Mouse (Mus musculus) retina, adult 2 months (tissue): Measurements from ENCODE around the gene Sgip1.
A peak's percentile ranks its signal among the peaks of the same experiment; 100 is the strongest.

Experiments used
- DNase-seq: peaks from one replicate; pipeline ENCODE4 v3.0.0-alpha.2; 2012; ENCODE audit warnings: low read depth, low spot score

The Sgip1 gene

DNA sequence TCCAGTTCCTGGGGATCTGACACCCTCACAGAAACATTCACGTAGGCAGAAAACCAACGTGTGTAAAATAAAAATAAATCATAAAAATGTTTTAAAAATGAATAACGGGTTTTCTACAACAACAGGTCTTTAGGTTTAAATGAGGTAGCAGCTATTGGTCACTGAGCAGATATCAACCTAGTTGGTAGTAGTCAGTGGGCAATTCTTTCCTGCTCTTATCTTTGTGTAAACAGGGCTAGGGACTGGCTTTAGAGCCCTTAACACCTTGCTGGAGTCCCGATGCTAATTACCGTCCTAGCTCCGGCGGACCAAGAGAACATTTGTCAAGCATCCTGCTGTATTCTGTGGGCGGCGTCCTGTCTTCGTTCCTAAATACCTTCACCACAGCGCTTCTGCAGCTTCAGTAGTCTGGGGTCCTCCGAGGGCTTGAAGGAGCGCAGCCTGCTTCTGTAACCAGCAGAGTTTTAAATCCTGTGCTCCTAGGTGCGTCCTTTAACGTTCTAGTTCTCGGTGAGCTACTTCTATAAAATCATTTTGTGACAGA is 236.8 kb downstream of the Sgip1 start:
- no peak for DNase-seq

- no peak for DNase-seq
Observed at GRCm38 (mm10) chr4:102978440-102978839, 237.3 kb downstream of the Sgip1 start, which contains the start of gene Tctex1d1. Gene Tctex1d1, plus strand, starts transcription at chr4:102978606.

DNA sequence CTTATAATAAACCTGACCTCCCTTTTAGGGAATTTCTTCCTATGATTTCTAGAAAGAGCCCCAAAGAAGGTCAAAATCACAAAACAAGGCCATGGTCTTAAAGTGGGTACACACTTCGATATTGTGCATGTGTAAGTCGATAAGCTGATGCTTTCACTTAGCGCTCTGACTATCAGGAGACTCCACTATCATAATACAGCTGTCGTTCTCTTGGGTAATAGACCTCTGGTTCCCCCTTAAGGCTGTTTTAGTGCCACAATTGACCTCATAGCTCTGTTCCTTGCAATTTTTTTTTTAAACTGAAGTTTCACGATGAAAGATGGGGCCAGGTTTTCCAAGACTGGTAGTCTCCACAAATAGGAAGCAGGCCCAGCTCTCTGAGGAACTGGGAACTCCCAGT is 238.3 kb downstream of the Sgip1 start:
- DNase-seq, result no peak

GRCm38 (mm10) chr4:102981709-102982108 is 240.6 kb downstream of the Sgip1 start:
- no peak for DNase-seq

- DNase-seq, result no peak
Observed at GRCm38 (mm10) chr4:102986173-102986572, 245.1 kb downstream of the Sgip1 start.

- peak; percentile 39 for DNase-seq
Observed at GRCm38 (mm10) chr4:102986917-102987316, 245.8 kb downstream of the Sgip1 start.

DNA sequence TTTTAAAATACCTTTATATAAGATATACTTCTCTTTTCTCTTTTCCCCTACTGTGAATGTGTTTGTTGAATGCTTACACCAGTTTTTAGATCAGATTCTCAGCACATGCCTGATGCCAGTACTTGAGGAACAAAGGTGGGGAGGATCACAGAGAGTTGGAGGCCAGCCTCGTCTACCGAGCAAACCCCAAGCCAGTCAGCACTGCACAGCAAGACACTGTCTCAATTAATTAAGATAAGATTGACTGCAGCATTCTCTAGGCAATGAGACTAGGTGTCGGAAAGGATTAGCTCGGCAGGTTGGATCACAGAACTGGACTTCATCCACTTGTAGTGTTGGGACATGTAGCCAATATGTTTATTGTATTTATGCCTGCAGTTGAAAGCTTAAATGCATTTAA is 246.2 kb downstream of the Sgip1 start:
- no peak for DNase-seq

DNA sequence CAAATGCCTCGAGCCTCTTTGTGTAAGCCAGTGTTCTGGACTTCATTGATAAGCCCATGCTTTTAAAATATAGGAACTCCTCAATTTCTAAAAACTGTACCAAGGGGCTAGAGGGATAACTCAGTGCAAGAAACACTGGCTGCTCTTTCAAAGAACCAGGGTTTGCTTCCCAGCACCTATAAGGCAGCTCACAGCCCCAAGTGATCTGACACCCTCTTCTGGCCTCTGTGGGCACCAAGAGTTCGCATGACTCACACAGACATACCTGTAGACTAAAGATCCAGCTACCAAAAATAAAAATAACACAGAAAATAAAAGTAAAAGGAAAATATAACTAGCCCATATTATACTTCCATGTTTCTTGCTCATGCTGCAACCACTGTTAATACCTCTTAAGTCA is 246.7 kb downstream of the Sgip1 start:
- no peak for DNase-seq

DNA sequence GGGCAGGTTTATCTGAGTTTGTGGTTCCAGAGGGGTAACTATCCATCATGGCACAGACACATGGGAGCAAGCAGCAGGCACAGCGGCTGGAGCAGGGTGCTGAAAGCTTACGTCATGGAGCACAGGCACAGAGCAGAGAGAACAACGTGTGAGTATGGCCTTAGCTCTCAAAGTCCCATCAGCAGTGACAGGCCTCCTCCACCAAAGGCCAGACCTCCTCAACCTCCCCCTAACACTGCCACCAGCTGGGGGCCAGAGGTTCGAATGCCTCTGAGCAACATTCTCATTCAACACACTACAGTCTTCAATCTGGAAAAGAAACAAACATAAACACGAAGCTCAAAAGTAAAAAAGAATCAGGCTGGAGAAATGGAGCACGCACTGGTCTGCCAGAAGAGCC is 247.4 kb downstream of the Sgip1 start:
- no peak for DNase-seq

GRCm38 (mm10) chr4:102989391-102989790 is 248.3 kb downstream of the Sgip1 start:
- no peak for DNase-seq

DNA sequence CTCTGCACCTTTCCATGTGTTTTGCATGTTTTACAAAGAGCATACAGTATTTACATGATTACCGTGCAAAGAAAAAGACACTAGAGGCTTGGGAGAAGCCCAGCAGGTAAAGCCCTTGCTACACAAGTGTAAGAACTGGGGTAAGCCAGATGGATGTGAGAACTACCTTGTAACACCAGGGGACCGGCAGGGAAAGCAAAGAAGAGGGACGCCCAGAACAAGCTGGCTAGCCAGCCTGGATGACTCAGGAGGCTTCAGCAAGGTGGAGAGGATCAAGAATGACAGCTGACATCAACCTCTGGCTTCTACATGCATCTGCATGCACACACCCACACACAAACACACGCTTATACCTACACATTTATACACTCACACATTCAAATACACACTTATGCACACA is 248.9 kb downstream of the Sgip1 start:
- no peak for DNase-seq

- DNase-seq, result no peak
Observed at GRCm38 (mm10) chr4:102990595-102991340, 249.7 kb downstream of the Sgip1 start.

- no peak for DNase-seq
Observed at GRCm38 (mm10) chr4:102991685-102992084, 250.6 kb downstream of the Sgip1 start.

DNA sequence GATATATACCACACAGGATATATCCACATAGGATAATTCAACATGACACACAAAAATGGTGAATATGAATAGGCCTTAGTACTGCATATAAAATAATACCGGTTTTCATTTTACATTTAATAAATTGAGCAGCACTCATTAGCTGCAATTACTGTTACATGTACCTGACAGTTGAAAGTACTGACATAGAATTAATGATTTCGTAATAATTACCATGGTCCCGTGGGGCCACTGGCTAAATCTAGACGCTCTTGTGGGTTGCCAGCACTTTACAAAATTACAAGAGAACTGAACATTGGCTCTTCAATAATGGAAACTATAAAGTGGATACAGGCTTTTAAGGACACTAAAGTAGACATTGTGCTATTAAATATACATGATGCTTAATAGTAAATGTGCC is 263.6 kb downstream of the Sgip1 start:
- DNase-seq, result no peak

DNA sequence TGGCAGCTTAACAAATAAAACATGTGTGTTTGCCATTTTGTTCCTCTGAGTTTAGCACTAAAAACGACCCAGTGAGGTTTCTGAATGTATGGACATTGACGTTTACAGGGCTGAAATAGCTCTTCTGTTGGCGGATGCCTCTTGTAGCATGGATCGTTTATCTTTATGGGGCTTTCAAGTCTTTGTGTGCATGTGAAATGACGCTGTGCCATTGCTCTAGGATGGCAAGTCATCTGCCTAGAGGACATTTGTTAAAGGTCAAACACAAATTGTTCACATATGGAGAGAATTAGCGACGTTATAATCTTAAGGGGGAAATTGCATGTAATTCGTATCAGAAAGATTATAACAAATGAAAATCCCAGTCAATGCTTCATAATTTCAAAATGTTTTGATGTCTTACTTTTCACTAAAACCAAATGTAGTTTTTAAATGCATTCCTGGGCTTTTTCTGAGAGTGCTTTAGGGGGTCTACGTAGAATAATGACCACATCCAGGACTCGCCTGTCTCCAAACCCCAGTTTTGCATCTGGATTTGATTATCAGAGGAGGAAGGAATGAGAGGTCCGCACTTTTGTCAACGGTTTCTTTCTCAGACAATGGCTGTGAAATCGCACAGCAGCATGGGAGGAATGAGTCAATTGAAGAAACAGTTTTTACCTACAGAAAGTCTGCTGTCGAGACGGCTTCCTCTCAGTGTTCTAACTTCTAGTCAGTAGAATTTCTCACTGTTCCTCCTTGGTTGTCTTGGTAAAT is 264.3 kb downstream of the Sgip1 start:
- no peak for DNase-seq

DNA sequence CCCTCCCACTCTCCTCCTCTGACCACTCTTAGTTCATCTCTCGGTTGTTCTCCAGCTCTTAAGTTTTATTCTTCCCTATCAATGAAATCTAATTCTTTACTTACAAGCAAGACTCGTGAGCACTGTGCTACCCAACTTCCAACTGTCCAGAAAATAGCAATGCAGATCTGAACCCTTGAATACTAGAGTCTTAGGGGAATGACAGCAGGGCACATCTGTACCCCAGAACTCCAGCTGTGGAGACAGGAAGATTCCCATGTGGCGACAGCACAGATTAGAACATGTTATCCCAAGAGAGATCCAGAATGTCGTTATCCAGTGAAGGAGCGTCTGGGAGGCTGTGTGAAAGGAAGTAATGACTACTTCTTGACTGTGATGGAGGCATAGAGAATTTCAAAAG is 265.2 kb downstream of the Sgip1 start:
- no peak for DNase-seq

DNA sequence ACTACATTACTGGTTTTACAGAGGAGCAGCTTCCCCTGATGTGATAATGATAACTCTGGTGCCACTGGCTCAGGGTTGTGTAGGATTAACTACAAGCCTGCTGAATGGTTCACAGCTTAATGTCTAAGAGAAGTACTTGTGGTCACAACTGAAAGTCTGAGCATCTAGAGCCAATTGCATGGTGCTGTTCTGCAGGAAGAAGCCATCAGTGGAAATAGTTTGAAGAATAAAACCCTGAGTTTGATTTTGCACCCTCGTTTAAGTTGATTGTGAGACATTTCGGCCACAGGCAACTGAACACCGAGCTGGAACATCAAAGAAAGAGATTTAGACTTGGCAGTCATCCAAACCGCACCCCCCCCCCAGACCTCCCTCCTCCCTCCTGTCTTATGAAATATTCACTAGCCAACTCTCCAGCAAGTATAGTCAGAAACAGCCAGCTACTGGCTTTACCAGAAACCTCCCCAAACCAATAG is 265.9 kb downstream of the Sgip1 start:
- no peak for DNase-seq

DNA sequence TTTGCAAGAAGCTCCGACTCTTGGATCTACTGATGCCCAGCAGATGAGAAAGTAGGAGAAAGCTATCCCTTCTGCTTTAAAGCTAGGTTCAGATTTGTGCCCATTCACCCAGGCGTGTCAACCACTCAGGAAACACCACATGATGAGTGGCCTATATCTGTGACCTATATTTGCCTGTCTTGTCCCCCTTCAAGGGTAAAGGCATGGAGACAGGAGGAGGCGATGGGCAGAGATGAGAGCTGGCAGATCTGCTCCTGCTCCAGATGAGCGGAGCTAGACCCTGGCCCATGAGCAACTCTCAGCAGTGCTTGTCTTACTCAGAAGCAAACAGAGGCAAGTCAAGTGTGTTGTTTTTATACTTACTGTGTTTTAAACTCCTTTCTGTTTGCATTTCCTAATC is 269.6 kb downstream of the Sgip1 start:
- DNase-seq, result no peak

DNA sequence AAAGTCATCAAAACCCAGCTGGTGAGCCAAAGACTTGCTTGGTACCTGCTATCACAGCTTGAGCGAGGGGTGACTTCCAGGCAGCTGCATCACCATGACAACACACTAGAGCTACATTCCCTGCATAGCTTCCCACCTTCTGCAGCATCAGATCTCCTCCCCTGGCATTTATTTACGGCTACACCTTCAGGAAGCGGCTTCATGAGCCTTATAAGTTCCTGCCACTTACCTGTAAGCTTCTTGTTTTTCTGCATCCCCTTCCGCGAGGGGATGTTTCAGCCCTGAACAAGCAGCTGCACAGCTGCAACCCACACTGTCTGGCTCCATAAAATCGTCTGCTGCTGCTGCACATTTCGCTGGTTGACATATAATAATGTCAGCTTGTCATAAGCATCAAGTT is 270.7 kb downstream of the Sgip1 start:
- no peak for DNase-seq

- DNase-seq, result no peak
Observed at GRCm38 (mm10) chr4:103013490-103013889, 272.4 kb downstream of the Sgip1 start.
